Mouse (Mus musculus) stomach, embryonic 16.5 days (tissue): ENCODE data around the gene Bet1l. TPM values are rescaled to one million over a fixed set of nuclear protein-coding genes. Genes with fewer than 3 reads are reported as not detected.

Experiments
- ATAC-seq: fragments of 200-750 bp; cut with Nextera tagmentation; 2 replicates; pipeline ENCODE4 v1.8.0; 2017; ENCODE audit warnings: moderate number of reproducible peaks, moderate TSS enrichment; ENCODE audit not compliant: insufficient read depth, low FRiP score
- H3K27ac ChIP-seq: fragments of 300-500 bp; sonication (generic); 2 replicates; pipeline ENCODE4 v1.5.1; 2014; ENCODE audit warnings: low read length
- H3K27me3 ChIP-seq: fragments of 300-500 bp; sonication (generic); 2 replicates; pipeline ENCODE4 v1.6.1; 2014; ENCODE audit warnings: low read length, control low read depth, mixed read lengths; ENCODE audit not compliant: control insufficient read depth, insufficient read depth
- H3K36me3 ChIP-seq: fragments of 300-500 bp; sonication (generic); 2 replicates; pipeline ENCODE4 v1.6.1; 2014; ENCODE audit warnings: low read length; ENCODE audit not compliant: control insufficient read depth, insufficient read depth
- H3K4me1 ChIP-seq: fragments of 300-500 bp; sonication (generic); 2 replicates; pipeline ENCODE4 v1.6.1; 2014; ENCODE audit warnings: low read length, control low read depth, mixed read lengths; ENCODE audit not compliant: control insufficient read depth, insufficient read depth
- H3K4me2 ChIP-seq: fragments of 300-500 bp; sonication (generic); 2 replicates; pipeline ENCODE4 v1.6.1; 2014; ENCODE audit warnings: low read depth, low read length, mixed read lengths
- H3K4me3 ChIP-seq: fragments of 300-500 bp; sonication (generic); replicated peaks from 2 replicates; pipeline ENCODE4 v1.5.1; 2014; ENCODE audit warnings: mild to moderate bottlenecking, low read length
- H3K9ac ChIP-seq: fragments of 300-500 bp; sonication (generic); 2 replicates; pipeline ENCODE4 v1.6.1; 2014; ENCODE audit warnings: low read length
- H3K9me3 ChIP-seq: fragments of 300-500 bp; sonication (generic); replicated peaks from 2 replicates; pipeline ENCODE4 v1.6.1; 2016; ENCODE audit warnings: low read length, control low read depth; ENCODE audit not compliant: control insufficient read depth
- WGBS: fragments of 180-500 bp; shearing (Covaris S2); extraction: QIAGEN DNeasy Blood & Tissue Kit; methylation state at CpG from one replicate; pipeline ENCODE4 v1.1.7; 2014; 5-methylcytosine and 5-hydroxymethylcytosine counted together
- polyA plus RNA-seq: library from polyadenylated mRNA; unstranded; fragments of >200 nt; fragmentation: Nextera tagmentation; extraction: Ambion mirVana; gene quantifications from 2 replicates; pipeline ENCODE4 v1.2.1, GENCODE M21; 2015

The Bet1l gene
- 43.5 and 46.6 TPM in 2 replicates for polyA plus RNA-seq

DNA sequence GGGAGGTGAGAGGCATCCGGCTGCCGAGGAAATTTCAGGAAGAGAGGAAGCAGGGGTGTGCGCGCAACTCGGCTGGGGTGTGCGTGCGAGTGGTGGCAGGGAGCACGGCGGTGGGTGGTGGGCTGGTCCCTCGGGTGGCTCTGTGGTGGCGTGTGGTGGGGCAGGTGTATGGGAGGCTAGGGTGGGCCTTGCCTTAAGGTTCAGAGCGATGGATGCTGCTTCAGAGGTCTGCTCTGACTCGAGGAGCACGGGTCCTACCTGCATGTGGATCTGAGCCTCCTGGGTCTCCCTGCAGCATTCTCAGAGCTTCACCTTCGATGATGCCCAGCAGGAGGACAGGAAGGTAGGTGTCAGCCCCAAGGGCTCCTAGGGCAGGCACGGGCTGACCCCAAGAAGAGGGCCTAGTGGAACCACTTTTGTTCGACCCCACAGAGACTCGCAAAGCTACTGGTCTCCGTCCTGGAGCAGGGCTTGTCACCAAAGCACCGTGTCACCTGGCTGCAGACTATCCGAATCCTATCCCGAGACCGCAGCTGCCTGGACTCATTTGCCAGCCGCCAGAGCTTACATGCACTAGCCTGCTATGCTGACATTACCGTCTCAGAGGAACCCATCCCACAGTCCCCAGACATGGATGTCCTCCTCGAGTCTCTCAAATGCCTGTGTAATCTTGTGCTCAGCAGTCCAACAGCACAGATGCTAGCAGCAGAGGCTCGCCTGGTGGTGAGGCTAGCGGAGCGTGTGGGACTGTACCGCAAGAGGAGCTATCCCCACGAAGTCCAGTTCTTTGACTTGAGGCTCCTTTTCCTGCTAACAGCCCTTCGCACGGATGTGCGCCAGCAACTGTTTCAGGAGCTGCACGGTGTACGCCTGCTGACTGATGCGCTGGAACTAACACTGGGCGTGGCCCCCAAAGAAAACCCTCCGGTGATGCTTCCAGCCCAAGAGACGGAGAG is at the start of gene Bet1l:
Gene Bet1l, minus strand, starts transcription at position 28 of the 956 bp plus-strand sequence.
- peak within 1 kb of the TSS; percentile 95 for H3K4me3 ChIP-seq
- H3K27ac ChIP-seq = peak within 1 kb of the TSS; percentile 97
- no peaks in the 10 kb centered on the region for H3K27me3 ChIP-seq
- H3K9me3 ChIP-seq = no peaks in the 10 kb centered on the region
- H3K9ac ChIP-seq = peak within 1 kb of the TSS; percentile 95
- ATAC-seq = peak; percentile 31; the same call in 1 of the 2 replicates
- peaks cover 26% of the 10 kb centered on the region for H3K36me3 ChIP-seq
- H3K4me1 ChIP-seq = peaks cover 24% of the 10 kb centered on the region
- 32% methylated on average over 40 of the region's 40 CpGs for WGBS
- peak within 1 kb of the TSS; percentile 98 for H3K4me2 ChIP-seq

- whole genome bisulfite sequencing = 73% methylated on average over 13 of the region's 13 CpGs
Measured at GRCm38 (mm10) chr7:140907131-140907530, 49.8 kb upstream of the Bet1l start.

GRCm38 (mm10) chr7:140905642-140906081 is 48.3 kb upstream of the Bet1l start:
- ATAC-seq = no peak
- H3K4me1 ChIP-seq = no peaks in the 10 kb centered on the region
- H3K4me2 ChIP-seq = no peak overlapping the region
- H3K4me3 ChIP-seq = no peak overlapping the region
- H3K36me3 ChIP-seq = no peaks in the 10 kb centered on the region
- no peaks in the 10 kb centered on the region for H3K9me3 ChIP-seq
- WGBS = 71% methylated on average over 2 of the region's 2 CpGs
- H3K9ac ChIP-seq = no peak overlapping the region
- H3K27me3 ChIP-seq = no peaks in the 10 kb centered on the region
- no peak overlapping the region for H3K27ac ChIP-seq

More at GRCm38 (mm10) chr7:140907131-140907530, 49.8 kb upstream of the Bet1l start:
- no peak overlapping the region for H3K4me3 ChIP-seq
- H3K9ac ChIP-seq = no peak overlapping the region
- H3K27ac ChIP-seq = no peak overlapping the region
- ATAC-seq = no peak
- H3K9me3 ChIP-seq = no peaks in the 10 kb centered on the region
- no peaks in the 10 kb centered on the region for H3K36me3 ChIP-seq
- H3K4me1 ChIP-seq = no peaks in the 10 kb centered on the region
- H3K27me3 ChIP-seq = no peaks in the 10 kb centered on the region
- no peak overlapping the region for H3K4me2 ChIP-seq

GRCm38 (mm10) chr7:140903212-140903611 is 45.8 kb upstream of the Bet1l start:
- WGBS = 24% methylated on average over 13 of the region's 13 CpGs
- no peaks in the 10 kb centered on the region for H3K9me3 ChIP-seq
- no peak overlapping the region for H3K4me3 ChIP-seq
- no peaks in the 10 kb centered on the region for H3K27me3 ChIP-seq
- peak; percentile 51; the same call in 1 of the 2 replicates for ATAC-seq
- no peaks in the 10 kb centered on the region for H3K4me1 ChIP-seq
- H3K36me3 ChIP-seq = no peaks in the 10 kb centered on the region
- no peak overlapping the region for H3K4me2 ChIP-seq
- H3K27ac ChIP-seq = no peak overlapping the region
- peak overlapping the region; percentile 32; the same call in 1 of the 2 replicates for H3K9ac ChIP-seq

DNA sequence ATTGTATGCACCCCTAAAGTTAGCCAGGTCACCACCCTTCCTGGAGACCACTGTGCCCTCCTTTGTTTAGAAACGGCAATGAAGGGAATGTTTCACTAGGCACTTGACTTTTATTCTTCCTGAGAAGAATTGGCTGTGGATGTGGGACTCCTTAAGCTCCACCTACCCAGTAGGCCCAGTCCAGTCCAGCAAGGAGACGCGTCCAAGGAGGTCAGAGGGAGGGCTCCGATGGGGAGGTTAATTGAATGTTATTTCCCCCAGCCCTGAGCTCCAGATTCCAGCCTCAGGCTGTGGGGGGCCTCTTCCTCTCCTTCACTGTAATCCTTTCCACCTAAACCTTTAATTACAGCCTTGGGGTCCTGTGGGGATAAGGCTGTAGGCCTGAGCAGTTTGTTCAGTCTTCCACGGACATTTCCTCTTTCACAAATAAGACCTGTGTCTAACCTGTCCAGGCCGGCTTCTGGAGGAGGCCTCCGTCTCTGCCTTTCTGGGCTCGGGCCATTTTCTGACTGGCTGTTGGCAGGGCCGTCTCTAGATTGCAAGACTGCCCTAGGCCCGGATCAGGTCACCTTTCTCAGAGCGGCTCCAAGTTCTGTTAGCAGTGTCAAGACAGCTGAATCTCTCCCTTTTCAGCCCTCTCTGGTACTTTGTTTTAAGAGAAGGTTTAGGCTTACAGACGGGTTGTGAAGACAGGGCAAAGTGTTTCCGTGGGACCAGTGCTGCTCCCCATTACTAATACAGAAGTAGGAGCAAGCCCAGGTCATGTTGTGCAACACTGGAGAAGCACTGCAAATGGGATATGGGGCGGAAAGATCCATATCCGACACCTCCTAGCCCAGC is 44.9 kb upstream of the Bet1l start:
- Histone ChIP-seq H3K27ac (no peak overlapping the region), H3K9me3 (no peaks in the 10 kb centered on the region), H3K27me3 (no peaks in the 10 kb centered on the region), H3K4me2 (no peak overlapping the region), H3K4me3 (no peak overlapping the region), H3K36me3 (peaks cover 2% of the 10 kb centered on the region; the same call in 1 of the 2 replicates), H3K9ac (0 out of 2 replicates have a peak overlapping the region, but pooled peaks have one; percentile 23), H3K4me1 (no peaks in the 10 kb centered on the region)
- 81% methylated on average over 15 of the region's 15 CpGs for WGBS
- ATAC-seq = no peak

DNA sequence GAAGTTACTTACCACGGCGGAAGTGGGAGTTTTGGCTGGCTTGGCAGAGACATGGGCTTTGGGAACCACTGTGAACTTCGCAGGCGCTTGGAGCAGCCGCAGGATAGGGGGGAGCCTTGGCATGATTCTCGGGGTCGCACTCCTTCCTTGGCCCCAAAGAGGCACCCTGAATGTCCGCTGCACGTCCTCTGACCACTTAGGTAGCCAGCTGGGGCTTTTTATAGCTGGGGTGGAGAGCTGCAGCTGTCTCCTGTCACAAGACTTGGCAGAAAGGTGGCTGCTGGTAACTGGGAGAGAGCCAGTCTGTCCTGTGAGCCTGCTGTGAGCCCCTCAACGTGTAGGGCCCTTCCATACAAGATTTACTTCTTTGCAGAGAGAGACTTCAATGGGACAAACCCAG is 42.8 kb upstream of the Bet1l start, which contains the start of gene Cox8b:
Gene Cox8b, minus strand, starts transcription at position 227 of the 400 bp plus-strand sequence.
- peaks cover 3% of the 10 kb centered on the region; the same call in 1 of the 2 replicates for H3K36me3 ChIP-seq
- no peak within 1 kb of the TSS for H3K4me3 ChIP-seq
- no peaks in the 10 kb centered on the region for H3K9me3 ChIP-seq
- 60% methylated on average over 10 of the region's 10 CpGs for WGBS
- no peak for ATAC-seq
- H3K27me3 ChIP-seq = no peaks in the 10 kb centered on the region
- no peak within 1 kb of the TSS for H3K4me2 ChIP-seq
- no peaks in the 10 kb centered on the region for H3K4me1 ChIP-seq
- 0 out of 2 replicates have a peak within 1 kb of the TSS, but pooled peaks have one; percentile 26 for H3K9ac ChIP-seq
- no peak within 1 kb of the TSS for H3K27ac ChIP-seq

DNA sequence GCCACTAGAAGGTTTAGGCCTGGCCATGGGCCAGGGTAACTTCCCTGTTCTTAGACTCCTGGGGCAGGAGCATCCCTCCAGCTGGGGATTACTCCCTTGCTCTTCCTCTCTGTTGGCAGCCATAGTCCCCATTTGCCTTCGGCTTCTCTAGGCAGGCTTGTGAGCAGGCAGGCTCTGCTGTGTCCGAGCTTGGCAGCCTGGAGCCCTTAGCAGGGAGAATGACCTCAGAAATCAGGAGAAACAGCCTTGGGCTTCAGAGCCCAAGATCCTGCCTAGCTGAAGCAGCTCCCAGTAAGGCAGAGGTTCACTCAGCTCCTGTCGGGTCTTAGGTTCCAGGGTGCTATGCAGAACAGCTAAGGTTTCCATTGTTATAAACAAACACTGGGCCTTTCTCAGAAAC is 41.7 kb upstream of the Bet1l start:
- H3K4me2 ChIP-seq = no peak overlapping the region
- H3K4me1 ChIP-seq = no peaks in the 10 kb centered on the region
- peaks cover 10% of the 10 kb centered on the region for H3K36me3 ChIP-seq
- H3K27ac ChIP-seq = no peak overlapping the region
- no peak overlapping the region for H3K4me3 ChIP-seq
- H3K9me3 ChIP-seq = no peaks in the 10 kb centered on the region
- WGBS = 67% methylated on average over 3 of the region's 3 CpGs
- ATAC-seq = no peak
- H3K9ac ChIP-seq = no peak overlapping the region
- no peaks in the 10 kb centered on the region for H3K27me3 ChIP-seq

DNA sequence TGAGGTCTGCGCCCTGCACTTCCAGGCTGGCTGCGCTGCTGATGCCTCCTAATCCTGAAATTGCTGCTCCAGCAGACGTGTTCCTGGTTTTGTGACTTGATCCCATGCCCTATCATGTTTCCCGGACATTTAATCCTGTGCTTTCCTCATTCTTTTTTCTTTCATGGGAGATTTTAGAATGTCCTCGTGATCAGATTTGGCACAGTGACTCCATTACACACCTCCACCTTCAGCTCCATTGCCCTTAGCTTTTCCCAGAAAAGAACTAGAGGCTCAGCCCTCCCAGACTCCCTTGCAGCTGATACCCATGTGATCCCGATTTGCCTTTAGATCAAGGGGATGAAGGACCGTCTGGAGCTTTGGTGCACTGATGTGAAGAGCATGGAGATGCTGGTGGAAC is 40.5 kb upstream of the Bet1l start:
- H3K4me3 ChIP-seq = no peak overlapping the region
- H3K4me2 ChIP-seq = no peak overlapping the region
- H3K27me3 ChIP-seq = no peaks in the 10 kb centered on the region
- 87% methylated on average over 7 of the region's 7 CpGs for WGBS
- peaks cover 10% of the 10 kb centered on the region for H3K36me3 ChIP-seq
- H3K9ac ChIP-seq = no peak overlapping the region
- H3K4me1 ChIP-seq = no peaks in the 10 kb centered on the region
- no peaks in the 10 kb centered on the region for H3K9me3 ChIP-seq
- no peak for ATAC-seq
- no peak overlapping the region for H3K27ac ChIP-seq
